Mouse (Mus musculus) neural tube, embryonic 13.5 days (tissue): ENCODE measurements at regions not wholly inside any gene's neighbourhood (a gene's known extent, or its start where the extent isn't known, plus 50 kb on each side); places are given as distances from the start of the nearest gene placed in this dataset.
"Not testable (repeated sequence)": the region's sequence is repeated elsewhere in the genome, so short reads cannot be mapped to it uniquely, and the experiment has no call there.

Source experiments
- ATAC-seq: fragments of 200-750 bp; cut with Nextera tagmentation; 2 replicates; pipeline ENCODE4 v1.8.0; 2017; ENCODE audit warnings: low read depth, mild to moderate bottlenecking, moderate TSS enrichment, moderate library complexity
- H3K27ac ChIP-seq: fragments of 300-500 bp; sonication (generic); replicated peaks from 2 replicates; pipeline ENCODE4 v1.5.1; 2015; ENCODE audit warnings: moderate library complexity, mild to moderate bottlenecking, inconsistent platforms
- H3K27me3 ChIP-seq: fragments of 300-500 bp; sonication (generic); 2 replicates; pipeline ENCODE4 v1.6.1; 2015; ENCODE audit warnings: mild to moderate bottlenecking, inconsistent platforms
- H3K36me3 ChIP-seq: fragments of 300-500 bp; sonication (generic); 2 replicates; pipeline ENCODE4 v1.6.1; 2015; ENCODE audit warnings: mild to moderate bottlenecking, inconsistent platforms
- H3K4me1 ChIP-seq: fragments of 300-500 bp; sonication (generic); replicated peaks from 2 replicates; pipeline ENCODE4 v1.6.1; 2015; ENCODE audit warnings: inconsistent platforms
- H3K4me2 ChIP-seq: fragments of 300-500 bp; sonication (generic); 2 replicates; pipeline ENCODE4 v1.6.1; 2015; ENCODE audit warnings: inconsistent platforms, mild to moderate bottlenecking, moderate library complexity
- H3K4me3 ChIP-seq: fragments of 300-500 bp; sonication (generic); 2 replicates; pipeline ENCODE4 v1.5.1; 2015; ENCODE audit warnings: mild to moderate bottlenecking, inconsistent platforms
- H3K9ac ChIP-seq: fragments of 300-500 bp; sonication (generic); 2 replicates; pipeline ENCODE4 v1.6.1; 2015; ENCODE audit warnings: moderate library complexity, mild to moderate bottlenecking, inconsistent platforms
- H3K9me3 ChIP-seq: fragments of 300-500 bp; sonication (generic); 2 replicates; pipeline ENCODE4 v1.6.1; 2016; ENCODE audit warnings: inconsistent platforms
- WGBS: fragments of 180-500 bp; shearing (Covaris S2); methylation state at CpG from one replicate; pipeline ENCODE4 v1.1.7; 2015; 5-methylcytosine and 5-hydroxymethylcytosine counted together

GRCm38 (mm10) chr12:77526581-77526980 is 288.7 kb downstream of the Fut8 start:
- H3K4me1 ChIP-seq, H3K4me3 ChIP-seq, H3K4me2 ChIP-seq, H3K9me3 ChIP-seq, ATAC-seq, H3K9ac ChIP-seq, H3K27me3 ChIP-seq, H3K27ac ChIP-seq, H3K36me3 ChIP-seq: not testable (repeated sequence)
- 94% methylated on average over 14 of the region's 14 CpGs for WGBS

- H3K9me3 ChIP-seq: no peaks in the 10 kb centered on the region
- H3K27me3 ChIP-seq: no peaks in the 10 kb centered on the region
- WGBS: 38% methylated on average over 1 of the region's 1 CpGs
- no peak overlapping the region for H3K9ac ChIP-seq
- H3K4me3 ChIP-seq: no peak overlapping the region
- H3K4me1 ChIP-seq: peaks cover 5% of the 10 kb centered on the region; the same call in 1 of the 2 replicates
- no peak for ATAC-seq
- no peak overlapping the region for H3K4me2 ChIP-seq
- H3K27ac ChIP-seq: no peak overlapping the region
- H3K36me3 ChIP-seq: no peaks in the 10 kb centered on the region
These were observed 289.6 kb downstream of the Fut8 start for GRCm38 (mm10) chr12:77527499-77527898.

GRCm38 (mm10) chr12:77527953-77528865 is 290.3 kb downstream of the Fut8 start:
- H3K9me3 ChIP-seq: no peaks in the 10 kb centered on the region
- H3K4me2 ChIP-seq: no peak overlapping the region
- WGBS: 79% methylated on average over 9 of the region's 9 CpGs
- H3K4me3 ChIP-seq: no peak overlapping the region
- H3K9ac ChIP-seq: no peak overlapping the region
- H3K4me1 ChIP-seq: peaks cover 5% of the 10 kb centered on the region; the same call in 1 of the 2 replicates
- ATAC-seq: no peak
- H3K27me3 ChIP-seq: no peaks in the 10 kb centered on the region
- no peak overlapping the region for H3K27ac ChIP-seq
- no peaks in the 10 kb centered on the region for H3K36me3 ChIP-seq

GRCm38 (mm10) chr12:77528868-77529271 is 290.9 kb downstream of the Fut8 start:
- no peaks in the 10 kb centered on the region for H3K27me3 ChIP-seq
- no peaks in the 10 kb centered on the region for H3K9me3 ChIP-seq
- no peaks in the 10 kb centered on the region for H3K36me3 ChIP-seq
- no peak overlapping the region for H3K4me2 ChIP-seq
- no peak overlapping the region for H3K4me3 ChIP-seq
- H3K27ac ChIP-seq: no peak overlapping the region
- WGBS: 61% methylated on average over 8 of the region's 8 CpGs
- no peak overlapping the region for H3K9ac ChIP-seq
- H3K4me1 ChIP-seq: peaks cover 5% of the 10 kb centered on the region; the same call in 1 of the 2 replicates
- ATAC-seq: no peak; the same call in 1 of the 2 replicates

GRCm38 (mm10) chr12:77529414-77529813 is 291.5 kb downstream of the Fut8 start:
- no peak overlapping the region for H3K27ac ChIP-seq
- H3K4me2 ChIP-seq: no peak overlapping the region
- 86% methylated on average over 3 of the region's 4 CpGs for WGBS
- no peaks in the 10 kb centered on the region for H3K27me3 ChIP-seq
- no peak for ATAC-seq
- peaks cover 5% of the 10 kb centered on the region; the same call in 1 of the 2 replicates for H3K4me1 ChIP-seq
- H3K36me3 ChIP-seq: no peaks in the 10 kb centered on the region
- H3K4me3 ChIP-seq: no peak overlapping the region
- no peak overlapping the region for H3K9ac ChIP-seq
- H3K9me3 ChIP-seq: no peaks in the 10 kb centered on the region

- Histone ChIP-seq H3K9ac (no peak overlapping the region), H3K4me1 (peaks cover 5% of the 10 kb centered on the region; the same call in 1 of the 2 replicates), H3K4me3 (no peak overlapping the region), H3K27me3 (no peaks in the 10 kb centered on the region), H3K36me3 (no peaks in the 10 kb centered on the region), H3K27ac (no peak overlapping the region), H3K4me2 (no peak overlapping the region), H3K9me3 (no peaks in the 10 kb centered on the region)
- WGBS: 90% methylated on average over 3 of the region's 3 CpGs
- no peak for ATAC-seq
These were observed 292.0 kb downstream of the Fut8 start for GRCm38 (mm10) chr12:77529955-77530354.

- H3K9me3 ChIP-seq: no peaks in the 10 kb centered on the region
- no peak overlapping the region for H3K4me2 ChIP-seq
- H3K4me3 ChIP-seq: no peak overlapping the region
- no peaks in the 10 kb centered on the region for H3K27me3 ChIP-seq
- no peak overlapping the region for H3K9ac ChIP-seq
- no peak overlapping the region for H3K27ac ChIP-seq
- H3K4me1 ChIP-seq: peaks cover 5% of the 10 kb centered on the region; the same call in 1 of the 2 replicates
- ATAC-seq: no peak
- 87% methylated on average over 5 of the region's 5 CpGs for WGBS
- no peaks in the 10 kb centered on the region for H3K36me3 ChIP-seq
These were observed 293.4 kb downstream of the Fut8 start for GRCm38 (mm10) chr12:77531294-77531693.

- no peak overlapping the region for H3K9ac ChIP-seq
- WGBS: 84% methylated on average over 8 of the region's 8 CpGs
- H3K4me2 ChIP-seq: no peak overlapping the region
- no peak for ATAC-seq
- H3K36me3 ChIP-seq: no peaks in the 10 kb centered on the region
- no peak overlapping the region for H3K27ac ChIP-seq
- H3K4me3 ChIP-seq: no peak overlapping the region
- no peaks in the 10 kb centered on the region for H3K27me3 ChIP-seq
- no peaks in the 10 kb centered on the region for H3K9me3 ChIP-seq
- H3K4me1 ChIP-seq: peaks cover 5% of the 10 kb centered on the region; the same call in 1 of the 2 replicates
These were observed 294.6 kb downstream of the Fut8 start for GRCm38 (mm10) chr12:77532547-77532946.

GRCm38 (mm10) chr12:77533606-77534005 is 295.7 kb downstream of the Fut8 start:
- H3K9me3 ChIP-seq: no peaks in the 10 kb centered on the region
- no peak overlapping the region for H3K9ac ChIP-seq
- no peak for ATAC-seq
- H3K4me3 ChIP-seq: no peak overlapping the region
- H3K27me3 ChIP-seq: no peaks in the 10 kb centered on the region
- 76% methylated on average over 2 of the region's 2 CpGs for WGBS
- no peaks in the 10 kb centered on the region for H3K36me3 ChIP-seq
- H3K4me1 ChIP-seq: peaks cover 5% of the 10 kb centered on the region; the same call in 1 of the 2 replicates
- H3K4me2 ChIP-seq: no peak overlapping the region
- no peak overlapping the region for H3K27ac ChIP-seq

- Histone ChIP-seq H3K9me3 (no peaks in the 10 kb centered on the region), H3K27ac (no peak overlapping the region), H3K4me1 (0 out of 2 replicates have a peak, but pooled peaks cover under 1% of the 10 kb centered on the region), H3K4me3 (no peak overlapping the region), H3K36me3 (no peaks in the 10 kb centered on the region), H3K4me2 (no peak overlapping the region), H3K27me3 (no peaks in the 10 kb centered on the region), H3K9ac (no peak overlapping the region)
- no peak for ATAC-seq
- WGBS: 71% methylated on average over 3 of the region's 3 CpGs
These were observed 296.2 kb downstream of the Fut8 start for GRCm38 (mm10) chr12:77534079-77534478.

GRCm38 (mm10) chr12:77535147-77535546 is 297.2 kb downstream of the Fut8 start:
- no peaks in the 10 kb centered on the region for H3K9me3 ChIP-seq
- H3K4me2 ChIP-seq: no peak overlapping the region
- no peak for ATAC-seq
- no peak overlapping the region for H3K27ac ChIP-seq
- no peaks in the 10 kb centered on the region for H3K4me1 ChIP-seq
- WGBS: 69% methylated on average over 3 of the region's 3 CpGs
- H3K27me3 ChIP-seq: no peaks in the 10 kb centered on the region
- H3K9ac ChIP-seq: no peak overlapping the region
- H3K4me3 ChIP-seq: no peak overlapping the region
- H3K36me3 ChIP-seq: no peaks in the 10 kb centered on the region

- Histone ChIP-seq H3K9me3 (no peaks in the 10 kb centered on the region), H3K27me3 (no peaks in the 10 kb centered on the region), H3K4me2 (no peak overlapping the region), H3K9ac (no peak overlapping the region), H3K4me3 (no peak overlapping the region), H3K36me3 (no peaks in the 10 kb centered on the region), H3K4me1 (0 out of 2 replicates have a peak, but pooled peaks cover 3% of the 10 kb centered on the region), H3K27ac (no peak overlapping the region)
- ATAC-seq: no peak
- WGBS: 73% methylated on average over 8 of the region's 8 CpGs
These were observed 299.4 kb downstream of the Fut8 start for GRCm38 (mm10) chr12:77537139-77537848.
